Mouse (Mus musculus): ENCODE data around the gene Rhbdl1.

- TF ChIP-seq CTCF (IDR thresholded peaks at IDR 0.05; ENCODE audit: borderline replicate concordance, insufficient read depth, low read length) (no peak), POLR2A (IDR thresholded peaks at IDR 0.05; ENCODE audit: low read depth, low read length) (0 out of 2 replicates have a peak, but pooled peaks have one; percentile 1)
Observed at GRCm38 (mm10) chr17:25786781-25787504, 50.2 kb downstream of the Rhbdl1 start.
